ENCODE assay signal across 25 mouse cellular contexts in the genomic region with DNA sequence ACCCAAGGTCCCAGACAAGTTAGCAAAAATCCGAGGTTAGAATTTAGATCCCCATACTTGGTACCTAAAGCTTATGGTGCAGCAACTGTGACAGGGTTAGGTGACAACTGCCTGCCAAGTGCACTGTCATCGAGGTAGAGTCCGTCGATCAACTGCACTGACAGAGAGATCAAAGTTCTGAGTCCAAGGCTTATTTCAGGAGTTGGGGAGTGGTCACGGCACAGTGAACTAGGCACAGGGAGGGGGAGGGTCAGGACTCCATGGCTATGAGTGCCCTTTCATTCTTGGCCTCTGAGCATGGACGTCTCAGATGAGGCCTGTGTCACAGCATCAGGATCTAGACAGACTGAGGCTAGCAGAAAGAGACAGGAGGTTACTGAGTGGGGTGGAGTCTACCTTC. TPM values are rescaled to one million over a fixed set of nuclear protein-coding genes. Genes with fewer than 3 reads are reported as not detected.
"Had no signal": no experiment of that assay in that cellular context is flagged by ENCODE, and none has a peak within 500 bp of the region (broad histone marks: within the 10 kb centered on the region; RNA-seq: fewer than 3 reads in every experiment).

No protein-coding gene starts in this region.

- H3K4me3 ChIP-seq: gastrocnemius, adult 2 months; heart, embryonic 10.5 days; heart, embryonic 12.5 days; hindbrain, embryonic 10.5 days; hindbrain, embryonic 12.5 days; intestine, embryonic 15.5 days; layer of hippocampus, adult 2 months; left cerebral cortex, adult 2 months; limb, embryonic 10.5 days; limb, embryonic 12.5 days; liver, embryonic 12.5 days had no signal

- DNase-seq: gastrocnemius, adult 2 months; gastrocnemius, postnatal 10 days; gastrocnemius, postnatal 25 days; heart, adult 18-20 months; heart, postnatal 10 days; heart, postnatal 4 days; liver had no signal

- ATAC-seq: forebrain, embryonic 16.5 days; hindbrain, embryonic 16.5 days; inflammation-experienced regulatory T-cells, adult 6 months; intestine, embryonic 15.5 days; intestine, postnatal 0 days; liver, embryonic 12.5 days had no signal

- H3K27ac ChIP-seq: gastrocnemius, adult 2 months; heart, embryonic 10.5 days; hindbrain, embryonic 10.5 days; hindbrain, embryonic 12.5 days; hindbrain, embryonic 14.5 days; intestine, embryonic 15.5 days; layer of hippocampus, adult 2 months; left cerebral cortex, adult 2 months; limb, embryonic 10.5 days; limb, embryonic 12.5 days; liver, embryonic 12.5 days; liver, embryonic 14.5 days had no signal

- H3K36me3 ChIP-seq: heart, embryonic 10.5 days; heart, embryonic 12.5 days; hindbrain, embryonic 10.5 days; hindbrain, embryonic 12.5 days; intestine, embryonic 15.5 days; limb, embryonic 10.5 days; limb, embryonic 12.5 days; liver, embryonic 12.5 days had no signal

- H3K9ac ChIP-seq: heart, embryonic 12.5 days; hindbrain, embryonic 12.5 days; hindbrain, embryonic 14.5 days; intestine, embryonic 15.5 days; limb, embryonic 12.5 days; liver, embryonic 12.5 days; liver, embryonic 14.5 days had no signal

- H3K4me2 ChIP-seq: heart, embryonic 12.5 days; hindbrain, embryonic 12.5 days; hindbrain, embryonic 14.5 days; intestine, embryonic 15.5 days; limb, embryonic 12.5 days; liver, embryonic 12.5 days had no signal

- H3K9me3 ChIP-seq: heart, embryonic 10.5 days; heart, embryonic 12.5 days; hindbrain, embryonic 10.5 days; hindbrain, embryonic 12.5 days; intestine, embryonic 15.5 days; limb, embryonic 10.5 days; limb, embryonic 12.5 days; liver, embryonic 12.5 days had no signal

- H3K4me1 ChIP-seq: intestine, embryonic 15.5 days; liver, embryonic 12.5 days had no signal

RNA-seq across cellular contexts. Expression of gene Mpped1, which starts 1.8 kb away (rescaled TPM):
- polyA plus RNA-seq: heart, embryonic 14.5 days; inflammation-experienced regulatory T-cells, adult 6 months; liver, embryonic 16.5 days had no signal

RNA-seq across cellular contexts. Expression of gene Scube1, which starts 52.7 kb away (rescaled TPM):
- polyA plus RNA-seq: inflammation-experienced regulatory T-cells, adult 6 months had no signal
